Mouse (Mus musculus): ENCODE measurements around the gene Rtl8a. TPM values are rescaled to one million over a fixed set of nuclear protein-coding genes. Genes with fewer than 3 reads are reported as not detected.
"Not testable (repeated sequence)": the region's sequence is repeated elsewhere in the genome, so short reads cannot be mapped to it uniquely, and the experiment has no call there.

The Rtl8a gene
- polyA plus RNA-seq, 1 experiment: 398 TPM

DNA sequence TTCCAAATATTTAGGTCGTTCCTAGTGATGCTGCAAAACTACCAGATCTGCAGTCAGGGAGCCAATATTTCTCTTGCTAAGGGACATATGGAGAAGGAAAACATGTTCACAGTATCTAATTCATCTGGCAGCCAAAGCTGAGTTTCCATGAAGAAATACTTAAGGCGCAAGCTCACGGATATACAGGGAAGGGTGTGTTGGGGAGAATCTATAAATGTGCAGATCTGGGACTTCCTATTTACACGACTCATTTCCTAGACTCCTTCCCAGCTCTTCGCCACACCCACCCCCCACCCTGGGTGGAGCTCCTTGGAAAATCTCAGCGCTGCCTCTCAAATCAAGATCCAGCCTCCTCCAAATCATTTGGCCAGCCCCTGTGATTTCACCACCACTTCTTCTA, 2.4 kb upstream of the Rtl8a start:
- TF ChIP-seq POLR2A (IDR thresholded peaks at IDR 0.05; ENCODE audit: borderline replicate concordance, insufficient read depth, low read length) (no peak), CTCF (IDR thresholded peaks at IDR 0.05; ENCODE audit: borderline replicate concordance, insufficient read depth, low read depth, low read length) (no peak)
- Histone ChIP-seq H3K27ac (ENCODE audit: insufficient read depth, low read length) (no peak overlapping the region), H3K4me3 (replicated peaks; ENCODE audit: insufficient read depth, low read depth, low read length) (no peak overlapping the region), H3K27me3 (ENCODE audit: control insufficient read depth, insufficient read depth, low read length) (no peaks in the 10 kb centered on the region), H3K4me1 (ENCODE audit: control insufficient read depth, insufficient read depth, low read length) (no peaks in the 10 kb centered on the region)
- DNase-seq: no peak
- 77% methylated on average over 6 of the region's 6 CpGs for WGBS

DNA sequence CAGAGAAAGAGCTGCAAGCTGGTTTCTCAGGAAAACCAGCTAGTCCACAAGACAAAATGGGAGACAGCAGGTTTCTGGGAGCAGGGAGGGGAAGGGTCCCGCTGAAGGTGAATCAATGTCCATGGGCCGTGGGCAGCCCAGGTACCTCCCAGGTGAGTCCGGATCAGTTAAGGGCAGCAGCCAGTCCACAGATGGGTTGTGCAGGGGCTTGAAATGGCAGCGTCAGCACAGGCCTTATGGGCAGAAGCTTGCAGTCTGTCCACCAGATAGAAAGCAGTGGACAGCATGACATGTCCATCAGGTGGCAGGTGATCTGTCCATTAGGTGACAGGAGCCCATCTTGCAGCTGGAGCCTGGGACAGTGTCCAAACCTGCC, 890 bp downstream of the Rtl8a start:
- not testable (repeated sequence) for H3K4me3 ChIP-seq (replicated peaks; ENCODE audit: insufficient read depth, low read depth, low read length); H3K27me3 ChIP-seq (ENCODE audit: control insufficient read depth, insufficient read depth, low read length); H3K27ac ChIP-seq (ENCODE audit: insufficient read depth, low read length); H3K4me1 ChIP-seq (ENCODE audit: control insufficient read depth, insufficient read depth, low read length)
- peak; percentile 11 to 29 for DNase-seq
- WGBS: 10% methylated on average over 3 of the region's 4 CpGs

DNA sequence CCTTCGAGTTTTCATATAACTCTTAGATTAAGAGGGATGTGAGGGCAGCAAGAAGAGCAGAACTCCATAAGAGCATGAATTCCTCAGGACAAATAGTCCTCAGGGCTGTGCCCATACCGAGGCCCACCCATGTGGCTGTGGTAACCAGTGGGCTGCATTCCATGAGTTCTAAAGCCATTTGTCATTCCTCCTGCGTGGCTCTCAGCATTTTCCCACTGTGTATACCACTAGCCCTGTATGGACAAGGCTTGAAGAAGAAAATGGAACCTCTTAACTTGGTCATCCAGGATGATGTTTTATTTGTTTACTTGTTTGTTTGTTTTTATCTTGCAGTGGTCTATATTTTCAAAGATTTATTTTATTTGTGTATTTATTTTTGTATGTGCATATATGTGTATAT, 5.4 kb downstream of the Rtl8a start:
- H3K4me3 ChIP-seq (replicated peaks; ENCODE audit: insufficient read depth, low read depth, low read length); H3K27me3 ChIP-seq (ENCODE audit: control insufficient read depth, insufficient read depth, low read length); DNase-seq; H3K27ac ChIP-seq (ENCODE audit: insufficient read depth, low read length); H3K4me1 ChIP-seq (ENCODE audit: control insufficient read depth, insufficient read depth, low read length): not testable (repeated sequence)
- 34% methylated on average over 3 of the region's 3 CpGs for WGBS

DNA sequence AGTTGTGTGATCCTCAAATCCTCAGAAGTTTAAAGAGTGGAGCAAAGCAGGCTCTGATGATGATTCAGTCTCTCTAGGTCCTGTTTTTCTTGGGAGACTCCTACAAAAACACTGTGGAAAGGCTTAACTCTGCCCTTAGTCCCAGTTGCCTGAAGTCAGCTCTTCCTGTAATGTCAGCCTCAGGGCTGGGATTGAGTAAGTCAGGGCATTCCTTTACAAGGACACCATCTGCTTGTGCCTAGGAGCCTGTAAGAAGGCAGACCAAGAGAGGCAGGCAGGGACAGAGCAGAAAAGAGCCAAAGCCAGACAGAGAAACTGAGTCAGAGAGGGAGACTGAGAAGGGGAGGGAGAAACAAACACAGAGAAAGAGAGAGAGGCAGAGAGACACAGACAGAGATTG, 32.1 kb downstream of the Rtl8a start:
- H3K4me1 ChIP-seq (ENCODE audit: control insufficient read depth, insufficient read depth, low read length); H3K27ac ChIP-seq (ENCODE audit: insufficient read depth, low read length); H3K27me3 ChIP-seq (ENCODE audit: control insufficient read depth, insufficient read depth, low read length); DNase-seq; H3K4me3 ChIP-seq (replicated peaks; ENCODE audit: insufficient read depth, low read depth, low read length): not testable (repeated sequence)

DNA sequence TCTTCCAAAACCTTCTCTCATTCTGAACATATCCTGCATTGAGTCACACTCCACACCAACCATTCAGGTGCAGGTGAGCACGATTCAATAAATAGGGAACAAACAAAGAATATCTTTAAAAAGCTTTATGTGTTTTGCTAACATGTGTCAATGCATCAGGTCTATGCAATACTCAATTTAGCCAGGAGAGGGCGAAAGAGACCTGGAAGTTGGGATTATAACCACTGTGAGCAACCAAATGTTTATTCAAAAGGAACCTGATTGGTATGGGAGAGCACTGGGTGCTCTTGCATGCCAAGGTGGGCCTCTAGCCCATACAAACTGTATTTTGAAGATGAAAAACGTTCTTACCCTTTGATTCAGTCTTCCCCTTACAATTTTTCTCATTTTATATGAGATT, 32.9 kb downstream of the Rtl8a start:
- DNase-seq: peak; percentile 52 to 67
- WGBS: 0% methylated on average over 3 of the region's 3 CpGs

DNA sequence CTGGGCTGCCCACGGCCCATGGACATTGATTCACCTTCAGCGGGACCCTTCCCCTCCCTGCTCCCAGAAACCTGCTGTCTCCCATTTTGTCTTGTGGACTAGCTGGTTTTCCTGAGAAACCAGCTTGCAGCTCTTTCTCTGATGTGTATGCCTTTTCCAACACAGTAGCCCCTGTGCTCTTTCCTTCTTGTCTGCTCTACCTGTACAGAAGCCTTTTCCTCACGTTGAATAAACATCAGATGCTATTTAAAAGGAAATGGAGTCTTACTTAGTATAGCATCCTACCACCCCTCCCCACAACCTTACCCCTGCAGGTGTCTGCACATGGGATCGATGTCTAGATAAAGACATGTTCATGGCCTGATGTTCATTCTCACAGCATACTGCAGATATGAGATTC, 34.6 kb downstream of the Rtl8a start, which contains the start of gene Gm14597:
Gene Gm14597 (minus strand): TSS at position 101 of the 400 bp plus-strand sequence.
- DNase-seq; H3K27me3 ChIP-seq (ENCODE audit: control insufficient read depth, insufficient read depth, low read length); H3K4me1 ChIP-seq (ENCODE audit: control insufficient read depth, insufficient read depth, low read length): not testable (repeated sequence)
- Histone ChIP-seq H3K27ac (ENCODE audit: insufficient read depth, low read length) (peak within 1 kb of the TSS; percentile 96), H3K4me3 (replicated peaks; ENCODE audit: insufficient read depth, low read depth, low read length) (peak within 1 kb of the TSS; percentile 97)
- 10% methylated on average over 2 of the region's 4 CpGs for WGBS

More for the DNA sequence above, 32.9 kb downstream of the Rtl8a start:
- Histone ChIP-seq H3K4me3 (replicated peaks; ENCODE audit: insufficient read depth, low read depth, low read length) (no peak overlapping the region), H3K27ac (ENCODE audit: insufficient read depth, low read length) (no peak overlapping the region), H3K4me1 (ENCODE audit: control insufficient read depth, insufficient read depth, low read length) (0 out of 2 replicates have a peak, but pooled peaks cover 2% of the 10 kb centered on the region), H3K27me3 (ENCODE audit: control insufficient read depth, insufficient read depth, low read length) (no peaks in the 10 kb centered on the region)
- TF ChIP-seq POLR2A (IDR thresholded peaks at IDR 0.05; ENCODE audit: borderline replicate concordance, insufficient read depth, low read length): no peak
- peak; percentile 42; the same call in 1 of the 2 replicates for TF ChIP-seq CTCF (IDR thresholded peaks at IDR 0.05; ENCODE audit: borderline replicate concordance, insufficient read depth, low read depth, low read length)

DNA sequence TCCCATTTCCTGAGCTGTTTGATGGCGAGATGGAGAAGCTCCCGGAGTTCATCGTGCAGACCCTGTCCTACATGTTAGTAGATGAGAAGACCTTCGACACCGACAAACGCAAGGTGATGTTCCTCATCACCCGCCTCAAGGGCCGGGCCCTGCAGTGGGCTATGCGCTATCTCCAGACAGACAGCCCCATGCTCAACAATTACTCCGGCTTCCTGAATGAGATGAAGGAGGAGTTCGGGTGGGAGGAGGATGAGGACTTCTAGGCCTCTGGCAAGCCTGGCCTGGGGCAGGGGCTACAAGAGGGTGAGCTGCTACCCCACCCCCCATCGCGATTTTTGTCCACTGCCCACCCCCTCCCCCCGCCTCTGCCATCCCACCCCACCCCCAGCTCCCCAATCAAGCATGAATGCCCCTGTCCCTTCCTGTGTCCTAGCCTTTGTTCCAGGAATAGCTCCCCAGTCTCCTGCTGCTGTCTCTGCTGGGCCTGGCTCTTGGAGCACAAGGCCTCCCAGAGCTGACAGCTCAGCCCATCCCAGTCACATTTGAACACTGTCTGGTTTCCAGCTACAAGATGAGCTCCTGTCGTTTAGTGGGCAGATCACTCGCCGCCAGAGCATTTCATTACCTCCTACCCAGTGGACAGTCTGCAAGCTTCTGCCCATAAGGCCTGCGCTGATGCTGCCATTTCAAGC, 35.2 kb downstream of the Rtl8a start:
- H3K27me3 ChIP-seq (ENCODE audit: control insufficient read depth, insufficient read depth, low read length): no peaks in the 10 kb centered on the region
- TF ChIP-seq CTCF (IDR thresholded peaks at IDR 0.05; ENCODE audit: borderline replicate concordance, insufficient read depth, low read depth, low read length) (no peak), POLR2A (IDR thresholded peaks at IDR 0.05; ENCODE audit: borderline replicate concordance, insufficient read depth, low read length) (no peak)

DNA sequence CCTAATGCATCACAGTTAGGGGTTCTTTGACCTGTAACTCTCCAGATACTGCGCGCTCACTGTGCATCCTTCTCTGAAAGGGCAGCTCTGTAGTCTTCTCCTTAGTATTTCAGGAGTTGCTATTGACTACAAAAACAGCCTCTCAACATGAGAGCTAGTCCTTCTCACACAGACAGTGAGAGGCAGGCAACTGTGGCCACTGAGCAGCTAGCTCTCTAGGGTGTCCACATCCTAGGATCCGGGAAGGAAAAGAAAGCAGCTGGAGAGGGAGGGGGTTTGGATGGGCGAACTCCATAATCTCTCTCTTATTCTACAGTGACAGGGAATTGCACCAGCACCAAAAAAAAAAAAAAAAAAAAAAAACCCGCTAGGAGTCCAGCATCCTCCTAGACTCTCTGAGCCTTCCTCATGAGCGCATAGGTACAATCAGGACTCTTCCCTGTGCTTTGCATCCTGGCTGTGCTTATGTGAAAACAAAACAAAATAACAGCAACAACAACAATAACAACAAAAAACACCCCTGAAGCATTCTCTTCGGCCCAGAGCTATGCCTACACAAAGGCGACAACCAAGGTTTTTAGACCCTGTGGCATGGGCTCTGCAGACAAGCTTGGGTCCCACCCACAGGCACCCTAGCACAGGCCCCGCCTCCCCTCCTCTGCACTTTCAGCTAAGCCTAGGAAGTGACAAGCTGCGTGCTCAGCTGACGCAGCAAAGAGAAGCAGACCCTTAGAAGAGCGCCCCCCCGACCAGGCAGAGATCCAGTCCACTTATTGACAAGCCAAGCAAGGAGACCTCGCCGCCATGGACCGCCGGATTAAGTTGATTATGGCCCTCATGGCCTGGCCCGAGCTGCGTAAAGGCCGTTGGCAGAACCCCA, 36.0 kb downstream of the Rtl8a start, which contains the start of gene Rtl8c:
Gene Rtl8c (plus strand): TSS at position 791 of the 880 bp plus-strand sequence.
- no peaks in the 10 kb centered on the region for H3K4me1 ChIP-seq (ENCODE audit: control insufficient read depth, insufficient read depth, low read length)
- 11% methylated on average over 19 of the region's 20 CpGs for WGBS

More for the DNA sequence above, 35.2 kb downstream of the Rtl8a start:
- Histone ChIP-seq H3K4me3 (replicated peaks; ENCODE audit: insufficient read depth, low read depth, low read length) (peak overlapping the region; percentile 97), H3K27ac (ENCODE audit: insufficient read depth, low read length) (peak overlapping the region; percentile 96), H3K4me1 (ENCODE audit: control insufficient read depth, insufficient read depth, low read length) (0 out of 2 replicates have a peak, but pooled peaks cover 2% of the 10 kb centered on the region)
- WGBS: 7% methylated on average over 15 of the region's 18 CpGs
- DNase-seq: peak; percentile 52 to 57

DNA sequence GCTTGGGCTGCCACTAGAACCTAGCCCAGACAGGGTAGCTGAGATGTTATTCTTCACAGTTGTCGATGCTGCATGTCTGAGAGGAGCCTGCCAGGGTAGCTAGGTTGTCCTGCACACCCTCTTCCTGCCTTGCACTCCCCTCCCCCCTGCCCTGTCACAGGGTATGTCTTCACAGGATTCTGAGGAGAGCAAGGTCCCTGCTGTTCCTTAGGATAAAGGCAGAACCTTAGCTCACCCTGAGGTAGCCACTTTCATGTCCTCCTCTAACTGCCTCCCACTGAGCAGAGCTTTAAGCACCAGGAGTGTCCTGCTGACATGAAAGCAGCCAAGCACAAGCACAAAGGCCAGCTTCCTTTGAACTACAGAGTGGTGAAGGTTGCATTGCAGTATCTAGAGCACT, 37.3 kb downstream of the Rtl8a start:
- H3K27ac ChIP-seq (ENCODE audit: insufficient read depth, low read length); DNase-seq; H3K27me3 ChIP-seq (ENCODE audit: control insufficient read depth, insufficient read depth, low read length); H3K4me3 ChIP-seq (replicated peaks; ENCODE audit: insufficient read depth, low read depth, low read length); H3K4me1 ChIP-seq (ENCODE audit: control insufficient read depth, insufficient read depth, low read length): not testable (repeated sequence)
- 21% methylated on average over 1 of the region's 1 CpGs for WGBS

More for the DNA sequence above, 36.0 kb downstream of the Rtl8a start, which contains the start of gene Rtl8c:
- peak within 1 kb of the TSS; percentile 97 for H3K4me3 ChIP-seq (replicated peaks; ENCODE audit: insufficient read depth, low read depth, low read length)
- H3K27me3 ChIP-seq (ENCODE audit: control insufficient read depth, insufficient read depth, low read length): no peaks in the 10 kb centered on the region
- peak; percentile 75 to 79 for DNase-seq
- TF ChIP-seq POLR2A (IDR thresholded peaks at IDR 0.05; ENCODE audit: borderline replicate concordance, insufficient read depth, low read length) (peak; percentile 65; the same call in 1 of the 2 replicates), CTCF (IDR thresholded peaks at IDR 0.05; ENCODE audit: borderline replicate concordance, insufficient read depth, low read depth, low read length) (no peak)
- peak within 1 kb of the TSS; percentile 96 for H3K27ac ChIP-seq (ENCODE audit: insufficient read depth, low read length)

DNA sequence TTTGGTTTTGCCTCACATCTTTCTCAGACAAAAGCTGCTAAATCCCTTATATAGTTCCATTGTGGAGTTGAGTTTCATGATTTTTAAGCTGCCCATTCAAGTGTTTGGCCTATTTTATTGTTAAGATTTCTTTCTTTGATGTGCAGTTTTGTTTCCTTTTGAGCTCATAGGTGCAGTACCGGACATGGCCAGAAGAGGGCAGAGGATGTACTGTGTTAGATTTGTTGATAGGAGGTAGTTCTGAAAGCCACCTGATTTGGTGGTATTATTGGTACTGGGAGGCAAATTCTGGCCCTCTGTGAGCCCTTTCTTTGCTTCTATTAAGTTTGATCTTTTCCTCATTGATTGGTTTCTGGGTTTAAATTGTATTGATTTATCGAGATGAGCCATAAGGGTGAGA, 43.5 kb downstream of the Rtl8a start:
- H3K4me1 ChIP-seq (ENCODE audit: control insufficient read depth, insufficient read depth, low read length); H3K4me3 ChIP-seq (replicated peaks; ENCODE audit: insufficient read depth, low read depth, low read length); H3K27ac ChIP-seq (ENCODE audit: insufficient read depth, low read length); H3K27me3 ChIP-seq (ENCODE audit: control insufficient read depth, insufficient read depth, low read length): not testable (repeated sequence)
- peak; percentile 25 to 64 for DNase-seq
- WGBS: 0% methylated on average over 1 of the region's 2 CpGs

Data from cerebellum, adult 2 months (tissue).